Mouse (Mus musculus): ENCODE measurements around the gene Nrm. TPM values are rescaled to one million over a fixed set of nuclear protein-coding genes. Genes with fewer than 3 reads are reported as not detected.

The Nrm gene
- total and polyA plus RNA-seq, 3 experiments = 11.1 to 49.9 TPM; not detected in 1

- peaks cover 0 to 22% of the 10 kb centered on the region in 2 experiments; a peak in 3 of 4 replicates for H3K4me1 ChIP-seq (ENCODE audit: control insufficient read depth in 1 of 2, insufficient read depth in 2 of 2, low read length in 2 of 2)
- peaks cover 35% of the 10 kb centered on the region for H3K79me2 ChIP-seq (ENCODE audit: control insufficient read depth, insufficient read depth, low read length, poor library complexity)
- H3K9me3 ChIP-seq (replicated peaks; ENCODE audit: insufficient read depth, low read length) = no peaks in the 10 kb centered on the region
- no peaks in the 10 kb centered on the region for H3K27me3 ChIP-seq (ENCODE audit: control insufficient read depth in 1 of 2, insufficient read depth in 2 of 2, low read length in 2 of 2)
- TF ChIP-seq GATA1 (IDR thresholded peaks at IDR 0.05; ENCODE audit: low read depth, low read length) = peak; percentile 12; the same call in 1 of the 2 replicates
- TF ChIP-seq EP300 (IDR thresholded peaks at IDR 0.05; ENCODE audit: low read depth in 1 of 2, low read length in 2 of 2) = no peak
- TF ChIP-seq GABPA (IDR thresholded peaks at IDR 0.05; ENCODE audit: low read depth, low read length) = no peak
- peak; percentile 64 for TF ChIP-seq TAL1 (IDR thresholded peaks at IDR 0.05; ENCODE audit: low read length)
- no peak for TF ChIP-seq BHLHE40 (IDR thresholded peaks at IDR 0.05; ENCODE audit: borderline replicate concordance, low read depth, low read length)
- TF ChIP-seq TBP (IDR thresholded peaks at IDR 0.05; ENCODE audit: low read depth, low read length) = peak; percentile 85
- no peak for TF ChIP-seq ZNF384 (IDR thresholded peaks at IDR 0.05; ENCODE audit: low read depth, low read length)
- peak; percentile 72 to 73; a peak in 3 of 4 replicates for TF ChIP-seq POLR2A (IDR thresholded peaks at IDR 0.05; ENCODE audit: control insufficient read depth in 1 of 2, insufficient read depth in 1 of 2, low read depth in 1 of 2, low read length in 2 of 2, poor library complexity in 1 of 2)
- TF ChIP-seq POLR2AphosphoS5 (IDR thresholded peaks at IDR 0.05; ENCODE audit: borderline replicate concordance, low read depth, low read length) = 0 out of 2 replicates have a peak, but pooled peaks have one; percentile 32
- TF ChIP-seq USF2 (IDR thresholded peaks at IDR 0.05; ENCODE audit: borderline replicate concordance in 1 of 2, insufficient read depth in 1 of 2, low read depth in 1 of 2, low read length in 2 of 2) = no peak
- peak within 1 kb of the TSS; percentile 52 to 84 for H3K4me3 ChIP-seq (ENCODE audit: control insufficient read depth in 1 of 2, insufficient read depth in 1 of 2, low read depth in 2 of 2, low read length in 2 of 2)
- peak; percentile 100 for DNase-seq (ENCODE audit: low read depth, low spot score)
- H3K36me3 ChIP-seq (ENCODE audit: control insufficient read depth in 1 of 2, insufficient read depth in 2 of 2, low read length in 2 of 2) = peaks cover 0 to 23% of the 10 kb centered on the region in 2 experiments; a peak in 2 of 4 replicates
- peak within 1 kb of the TSS; percentile 86 for H3K9ac ChIP-seq (ENCODE audit: control insufficient read depth, low read depth, low read length, poor library complexity, severe bottlenecking)
- peak within 1 kb of the TSS; percentile 98 for H3K27ac ChIP-seq (ENCODE audit: control insufficient read depth, low read depth, low read length)
Measured at GRCm38 (mm10) chr17:35841076-35841950, 19.8 kb upstream of the Nrm start, which contains the start of gene Mdc1. Gene Mdc1 (plus strand): TSS chr17:35841515.

DNA sequence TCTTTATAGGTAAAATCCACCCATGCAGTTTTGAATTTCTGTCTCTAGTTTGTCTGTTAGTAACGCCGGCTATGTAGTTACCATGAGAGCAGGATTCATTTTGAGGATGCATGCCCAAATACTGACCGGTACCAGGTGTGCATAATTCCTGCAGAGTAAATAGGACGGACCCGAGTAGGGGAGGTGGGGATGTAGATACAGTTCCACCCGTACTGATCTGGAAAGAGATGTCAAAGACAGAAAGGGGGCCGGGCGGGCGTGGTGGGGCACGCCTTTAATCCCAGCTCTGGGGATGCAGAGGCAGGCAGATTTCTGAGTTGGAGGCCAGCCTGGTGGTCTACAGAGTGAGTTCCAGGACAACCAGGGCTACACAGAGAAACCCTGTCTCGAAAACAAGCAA lies 19.1 kb upstream of the Nrm start:
- H3K4me1 ChIP-seq (ENCODE audit: control insufficient read depth in 1 of 2, insufficient read depth in 2 of 2, low read length in 2 of 2) = peaks cover 0 to 22% of the 10 kb centered on the region in 2 experiments; a peak in 3 of 4 replicates
- H3K9ac ChIP-seq (ENCODE audit: control insufficient read depth, low read depth, low read length, poor library complexity, severe bottlenecking) = peak overlapping the region; percentile 86
- peak overlapping the region; percentile 98 for H3K27ac ChIP-seq (ENCODE audit: control insufficient read depth, low read depth, low read length)
- H3K27me3 ChIP-seq (ENCODE audit: control insufficient read depth in 1 of 2, insufficient read depth in 2 of 2, low read length in 2 of 2) = no peaks in the 10 kb centered on the region
- no peaks in the 10 kb centered on the region for H3K9me3 ChIP-seq (replicated peaks; ENCODE audit: insufficient read depth, low read length)
- no peak for DNase-seq (ENCODE audit: low read depth, low spot score)
- H3K79me2 ChIP-seq (ENCODE audit: control insufficient read depth, insufficient read depth, low read length, poor library complexity) = peaks cover 28% of the 10 kb centered on the region
- H3K36me3 ChIP-seq (ENCODE audit: control insufficient read depth in 1 of 2, insufficient read depth in 2 of 2, low read length in 2 of 2) = peaks cover under 1 to 23% of the 10 kb centered on the region in 2 experiments; a peak in 2 of 4 replicates
- no peak for TF ChIP-seq USF2 (IDR thresholded peaks at IDR 0.05; ENCODE audit: borderline replicate concordance in 1 of 2, insufficient read depth in 1 of 2, low read depth in 1 of 2, low read length in 2 of 2)
- no peak for TF ChIP-seq EP300 (IDR thresholded peaks at IDR 0.05; ENCODE audit: low read depth in 1 of 2, low read length in 2 of 2)
- TF ChIP-seq ELF1 (IDR thresholded peaks at IDR 0.05; ENCODE audit: low read depth, low read length) = no peak
- TF ChIP-seq MAZ (IDR thresholded peaks at IDR 0.05; ENCODE audit: low read depth, low read length) = no peak
- no peak for TF ChIP-seq KAT2A (conservative IDR thresholded peaks at IDR 0.05; ENCODE audit: low read depth, low read length)
- H3K4me3 ChIP-seq (ENCODE audit: control insufficient read depth in 1 of 2, insufficient read depth in 1 of 2, low read depth in 2 of 2, low read length in 2 of 2) = peak overlapping the region; percentile 52 to 84

Data from MEL (cell line).